Mouse (Mus musculus) brain, embryonic 14.5 days (tissue): Measurements from ENCODE around the gene Pex16.

Experiments
- CTCF ChIP-seq: fragments of 200-500 bp; IDR thresholded peaks from 2 replicates; pipeline ENCODE4 v1.5.1; 2012; ENCODE audit warnings: inconsistent platforms, mild to moderate bottlenecking, moderate library complexity, borderline replicate concordance; ENCODE audit not compliant: insufficient read depth, insufficient read length; ENCODE audit errors: extremely low read depth
- POLR2A ChIP-seq: fragments of 200-500 bp; IDR thresholded peaks from 2 replicates; pipeline ENCODE4 v1.6.1; 2012; ENCODE audit warnings: mild to moderate bottlenecking, inconsistent platforms, borderline replicate concordance; ENCODE audit not compliant: poor library complexity, insufficient read depth, insufficient read length, severe bottlenecking; ENCODE audit errors: extremely low read depth

GRCm38 (mm10) chr2:92349589-92350425 lies 24.7 kb upstream of the Pex16 start:
- TF ChIP-seq CTCF (no peak), POLR2A (no peak)
